In the genomic region with DNA sequence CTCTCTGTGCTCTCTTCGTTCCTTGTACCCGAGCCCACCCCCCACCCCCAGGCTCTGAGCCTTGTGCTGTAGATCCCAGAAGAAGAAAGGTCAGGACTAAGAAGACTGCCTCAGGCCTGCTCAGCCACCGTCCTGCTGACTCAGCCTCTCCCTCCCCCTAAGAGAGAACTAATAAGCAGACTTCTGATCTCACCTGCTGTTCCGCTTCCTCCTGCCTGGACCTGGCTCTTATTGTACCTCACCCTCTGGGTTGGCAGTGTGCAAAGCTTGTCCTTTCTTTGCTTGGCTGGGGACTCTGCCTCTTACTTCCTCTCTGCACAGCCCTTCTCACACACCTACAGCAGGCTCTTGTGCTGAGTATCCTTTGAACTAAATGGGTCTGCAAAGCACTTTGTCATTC, we compare ENCODE assay signal across 11 mouse cellular contexts.
DNase-seq lines count a peak whose midpoint lies in the region; ATAC-seq and TF ChIP-seq lines count a peak whose summit lies in the region.
"Had no signal": no experiment of that assay in that cellular context is flagged by ENCODE, and none has a peak within 500 bp of the region (broad histone marks: within the 10 kb centered on the region; RNA-seq: fewer than 3 reads in every experiment).

No protein-coding gene starts in this region.

- H3K27ac ChIP-seq in intestine, embryonic 15.5 days = peak overlapping the region; percentile 59; the same call in 1 of the 2 replicates
- peak overlapping the region; percentile 47; the same call in 1 of the 2 replicates for H3K27ac ChIP-seq in lung, postnatal 0 days (ENCODE audit: low read length)
- H3K27ac ChIP-seq: layer of hippocampus, adult 2 months had no signal

- H3K9me3 ChIP-seq in E14TG2a.4 (ENCODE audit: low read length) = no peaks in the 10 kb centered on the region
- H3K9me3 ChIP-seq in intestine, embryonic 15.5 days = no peaks in the 10 kb centered on the region
- no peaks in the 10 kb centered on the region for H3K9me3 ChIP-seq in lung, postnatal 0 days (ENCODE audit: low read length)
- H3K9me3 ChIP-seq: heart, embryonic 12.5 days had no signal

- no peak for TF ChIP-seq EP300 in lung, postnatal 0 days (IDR thresholded peaks at IDR 0.05)

- no peak for TF ChIP-seq CTCF in E14TG2a.4 (conservative IDR thresholded peaks at IDR 0.05; ENCODE audit: low read length)
- no peak for TF ChIP-seq CTCF in lung, postnatal 0 days (IDR thresholded peaks at IDR 0.05)

- no peak overlapping the region for H3K9ac ChIP-seq in intestine, embryonic 15.5 days
- H3K9ac ChIP-seq in lung, postnatal 0 days (replicated peaks; ENCODE audit: low read depth) = no peak overlapping the region
- H3K9ac ChIP-seq: heart, embryonic 12.5 days had no signal

- H3K4me3 ChIP-seq in E14TG2a.4 (replicated peaks; ENCODE audit: low read length) = peak overlapping the region; percentile 24; the same call in 1 of the 2 replicates
- H3K4me3 ChIP-seq in intestine, embryonic 15.5 days (replicated peaks) = no peak overlapping the region
- no peak overlapping the region for H3K4me3 ChIP-seq in lung, postnatal 0 days (ENCODE audit: low read depth, low read length)
- H3K4me3 ChIP-seq: heart, embryonic 12.5 days; layer of hippocampus, adult 2 months had no signal

- H3K36me3 ChIP-seq in E14TG2a.4 (ENCODE audit: insufficient read depth, low read length) = no peaks in the 10 kb centered on the region
- H3K36me3 ChIP-seq in intestine, embryonic 15.5 days = no peaks in the 10 kb centered on the region
- no peaks in the 10 kb centered on the region for H3K36me3 ChIP-seq in lung, postnatal 0 days (ENCODE audit: insufficient read depth, low read length)
- H3K36me3 ChIP-seq: heart, embryonic 12.5 days had no signal

- peak; percentile 39 to 50 for DNase-seq in cerebellum, postnatal 25 days
- no peak for DNase-seq in cerebellum, postnatal 14 days
- peak; percentile 67 for DNase-seq in lung, postnatal 0 days (ENCODE audit: low spot score)
- no peak for DNase-seq in Muller cell, postnatal 12 days (ENCODE audit: inconsistent ontology term)
- DNase-seq in ovary, postnatal 36 days (ENCODE audit: low spot score) = no peak
- no peak for DNase-seq in frontal cortex, adult 2 months (ENCODE audit: extremely low spot score in 1 of 2, low spot score in 1 of 2)

- WGBS in intestine, embryonic 15.5 days = 24% methylated on average over 4 of the region's 4 CpGs
- 16% methylated on average over 4 of the region's 4 CpGs for WGBS in lung, postnatal 0 days

- no peaks in the 10 kb centered on the region for H3K27me3 ChIP-seq in E14TG2a.4 (ENCODE audit: insufficient read depth, low read length)
- no peaks in the 10 kb centered on the region for H3K27me3 ChIP-seq in intestine, embryonic 15.5 days (replicated peaks)
- H3K27me3 ChIP-seq in lung, postnatal 0 days (replicated peaks; ENCODE audit: insufficient read depth, low read length) = no peaks in the 10 kb centered on the region

- no peak overlapping the region for H3K4me2 ChIP-seq in intestine, embryonic 15.5 days (replicated peaks)
- H3K4me2 ChIP-seq in lung, postnatal 0 days (replicated peaks; ENCODE audit: low read depth, low read length) = no peak overlapping the region
- H3K4me2 ChIP-seq: heart, embryonic 12.5 days had no signal

- peaks cover 70% of the 10 kb centered on the region for H3K4me1 ChIP-seq in E14TG2a.4 (replicated peaks; ENCODE audit: low read depth, low read length)
- H3K4me1 ChIP-seq in intestine, embryonic 15.5 days (replicated peaks) = peaks cover 4% of the 10 kb centered on the region; the same call in 1 of the 2 replicates
- H3K4me1 ChIP-seq in lung, postnatal 0 days (ENCODE audit: insufficient read depth, low read depth, low read length) = no peaks in the 10 kb centered on the region

- ATAC-seq in intestine, embryonic 15.5 days = peak; percentile 85
- ATAC-seq in lung, postnatal 0 days = peak; percentile 70
- ATAC-seq: forebrain, embryonic 16.5 days had no signal

Comparison
In these comparisons a context has a peak if more than half of its experiments do, and no peak if none do; other contexts are left out.
1. DNase-seq: peak in cerebellum, postnatal 25 days (2 of 2) and lung, postnatal 0 days (single experiment); none in cerebellum, postnatal 14 days (0 of 2), Muller cell, postnatal 12 days (single experiment), ovary, postnatal 36 days (single experiment) and frontal cortex, adult 2 months (0 of 2).